Mouse (Mus musculus) myocyte (in vitro differentiated cells): ENCODE results near the gene Ephb3. TPM values are rescaled to one million over a fixed set of nuclear protein-coding genes. Genes with fewer than 3 reads are reported as not detected.
A peak's percentile ranks its signal among the peaks of the same experiment; 100 is the strongest.

Source experiments
- H3K27me3 ChIP-seq: one replicate; pipeline ENCODE4 v1.6.1; 2011; ENCODE audit not compliant: control insufficient read depth, insufficient read depth, insufficient read length
- H3K36me3 ChIP-seq: one replicate; pipeline ENCODE4 v1.6.1; 2011; ENCODE audit not compliant: control insufficient read depth, insufficient read depth
- H3K4me2 ChIP-seq: one replicate; pipeline ENCODE4 v1.6.1; 2011; ENCODE audit warnings: low read depth, control low read depth
- H3K4me3 ChIP-seq: one replicate; pipeline ENCODE4 v1.5.1; 2011; ENCODE audit warnings: mild to moderate bottlenecking, control low read depth, moderate library complexity
- H3K79me2 ChIP-seq: one replicate; pipeline ENCODE4 v1.6.1; 2011; ENCODE audit not compliant: control insufficient read depth, insufficient read depth
- H3ac ChIP-seq: one replicate; pipeline ENCODE4 v1.6.1; 2011; ENCODE audit not compliant: control insufficient read depth, insufficient read length
- CEBPB ChIP-seq: IDR thresholded peaks from 2 replicates; pipeline ENCODE4 v1.6.1; 2011; ENCODE audit warnings: mild to moderate bottlenecking, moderate library complexity; ENCODE audit not compliant: poor library complexity, insufficient read depth, severe bottlenecking
- E2F4 ChIP-seq: IDR thresholded peaks from one replicate; pipeline ENCODE4 v1.6.1; 2011; ENCODE audit warnings: mild to moderate bottlenecking, control low read depth, moderate library complexity; ENCODE audit not compliant: insufficient read depth
- MAX ChIP-seq: IDR thresholded peaks from one replicate; pipeline ENCODE4 v1.6.1; 2011; ENCODE audit warnings: low read depth, mild to moderate bottlenecking, control low read depth
- MYOD1 ChIP-seq, 3 experiments: IDR thresholded peaks; one replicate each; pipeline ENCODE4 v1.6.1; 2011; ENCODE audit warnings: control low read depth in 2 of 3, low read depth in 2 of 3, mild to moderate bottlenecking in 2 of 3, moderate library complexity in 1 of 3; ENCODE audit not compliant: insufficient read length in 2 of 3, control insufficient read depth in 1 of 3
- MYOG ChIP-seq, 3 experiments: IDR thresholded peaks; one replicate each; pipeline ENCODE4 v1.6.1; 2011; ENCODE audit warnings: control low read depth in 2 of 3, low read depth in 2 of 3, mild to moderate bottlenecking in 2 of 3; ENCODE audit not compliant: insufficient read length in 2 of 3, control insufficient read depth in 1 of 3, insufficient read depth in 1 of 3
- POLR2A ChIP-seq: IDR thresholded peaks from one replicate; pipeline ENCODE4 v1.6.1; 2011; ENCODE audit warnings: low read depth, mild to moderate bottlenecking, control low read depth, moderate library complexity; ENCODE audit not compliant: insufficient read length
- POLR2AphosphoS2 ChIP-seq: IDR thresholded peaks from one replicate; pipeline ENCODE4 v1.6.1; 2011; ENCODE audit warnings: low read depth, control low read depth; ENCODE audit not compliant: insufficient read length
- REST ChIP-seq: IDR thresholded peaks from one replicate; pipeline ENCODE4 v1.6.1; 2011; ENCODE audit warnings: mild to moderate bottlenecking, control low read depth, moderate library complexity; ENCODE audit not compliant: insufficient read depth, insufficient read length
- SRF ChIP-seq: IDR thresholded peaks from one replicate; pipeline ENCODE4 v1.6.1; 2011; ENCODE audit warnings: low read depth; ENCODE audit not compliant: control insufficient read depth, insufficient read length
- TCF12 ChIP-seq: IDR thresholded peaks from one replicate; pipeline ENCODE4 v1.6.1; 2011; ENCODE audit warnings: mild to moderate bottlenecking, control low read depth; ENCODE audit not compliant: poor library complexity, insufficient read depth, severe bottlenecking
- TCF3 ChIP-seq: IDR thresholded peaks from one replicate; pipeline ENCODE4 v1.6.1; 2011; ENCODE audit warnings: low read depth, control low read depth; ENCODE audit not compliant: insufficient read length
- USF1 ChIP-seq: IDR thresholded peaks from one replicate; pipeline ENCODE4 v1.6.1; 2011; ENCODE audit warnings: low read depth, mild to moderate bottlenecking, control low read depth, moderate library complexity
- polyA plus RNA-seq: library from polyadenylated mRNA; unstranded; fragments of >200 nt; fragmentation: generic; extraction: Trizol; gene quantifications from one replicate; pipeline ENCODE4 v1.2.1, GENCODE M21; 2012; ENCODE audit warnings: missing spikeins

Gene Ephb3
- polyA plus RNA-seq, 1 experiment: 30.6 TPM

- H3K4me3 ChIP-seq: no peak overlapping the region
- no peaks in the 10 kb centered on the region for H3K79me2 ChIP-seq
- no peak overlapping the region for H3ac ChIP-seq
- TF ChIP-seq USF1 (peak; percentile 56), E2F4 (no peak), REST (no peak), CEBPB (no peak), POLR2A (no peak), SRF (no peak), TCF3 (no peak), TCF12 (no peak), MAX (no peak), MYOD1 (IDR thresholded peaks at IDR 0.05; ENCODE audit: control insufficient read depth in 1 of 3, insufficient read length in 2 of 3, low read depth in 2 of 3) (peak in 1 of 3 experiments; percentile 39), MYOG (IDR thresholded peaks at IDR 0.05; ENCODE audit: control insufficient read depth in 1 of 3, insufficient read depth in 1 of 3, insufficient read length in 2 of 3, low read depth in 2 of 3) (peak in 1 of 3 experiments; percentile 29), POLR2AphosphoS2 (no peak)
- no peaks in the 10 kb centered on the region for H3K36me3 ChIP-seq
- peak overlapping the region; percentile 66 for H3K4me2 ChIP-seq
- H3K27me3 ChIP-seq: no peaks in the 10 kb centered on the region
These were observed 51.2 kb downstream of the Ephb3 start for GRCm38 (mm10) chr16:21255574-21256304.

- Histone ChIP-seq H3K27me3 (no peaks in the 10 kb centered on the region), H3ac (no peak overlapping the region), H3K4me2 (peak overlapping the region; percentile 66), H3K4me3 (no peak overlapping the region), H3K36me3 (no peaks in the 10 kb centered on the region), H3K79me2 (no peaks in the 10 kb centered on the region)
- TF ChIP-seq E2F4: no peak
- no peak for TF ChIP-seq TCF3
- no peak for TF ChIP-seq CEBPB
- no peak for TF ChIP-seq SRF
- no peak for TF ChIP-seq MAX
- no peak for TF ChIP-seq MYOG (IDR thresholded peaks at IDR 0.05; ENCODE audit: control insufficient read depth in 1 of 3, insufficient read depth in 1 of 3, insufficient read length in 2 of 3, low read depth in 2 of 3)
- TF ChIP-seq USF1: no peak
- TF ChIP-seq MYOD1 (IDR thresholded peaks at IDR 0.05; ENCODE audit: control insufficient read depth in 1 of 3, insufficient read length in 2 of 3, low read depth in 2 of 3): no peak
- TF ChIP-seq TCF12: no peak
- no peak for TF ChIP-seq POLR2AphosphoS2
- no peak for TF ChIP-seq REST
- no peak for TF ChIP-seq POLR2A
These were observed 52.2 kb downstream of the Ephb3 start for GRCm38 (mm10) chr16:21256514-21257305.

- Histone ChIP-seq H3K79me2 (no peaks in the 10 kb centered on the region), H3ac (no peak overlapping the region), H3K4me3 (no peak overlapping the region), H3K36me3 (no peaks in the 10 kb centered on the region), H3K27me3 (no peaks in the 10 kb centered on the region), H3K4me2 (no peak overlapping the region)
- no peak for TF ChIP-seq POLR2A
- no peak for TF ChIP-seq USF1
- no peak for TF ChIP-seq MAX
- no peak for TF ChIP-seq SRF
- no peak for TF ChIP-seq REST
- no peak for TF ChIP-seq POLR2AphosphoS2
- no peak for TF ChIP-seq MYOG (IDR thresholded peaks at IDR 0.05; ENCODE audit: control insufficient read depth in 1 of 3, insufficient read depth in 1 of 3, insufficient read length in 2 of 3, low read depth in 2 of 3)
- TF ChIP-seq TCF3: no peak
- TF ChIP-seq TCF12: no peak
- TF ChIP-seq CEBPB: no peak
- TF ChIP-seq MYOD1 (IDR thresholded peaks at IDR 0.05; ENCODE audit: control insufficient read depth in 1 of 3, insufficient read length in 2 of 3, low read depth in 2 of 3): no peak
- no peak for TF ChIP-seq E2F4
These were observed 60.9 kb downstream of the Ephb3 start for GRCm38 (mm10) chr16:21265417-21265816.

GRCm38 (mm10) chr16:21269775-21270174 is 65.2 kb downstream of the Ephb3 start:
- Histone ChIP-seq H3K4me2 (no peak overlapping the region), H3K36me3 (no peaks in the 10 kb centered on the region), H3K79me2 (no peaks in the 10 kb centered on the region), H3ac (no peak overlapping the region), H3K27me3 (no peaks in the 10 kb centered on the region), H3K4me3 (no peak overlapping the region)
- TF ChIP-seq USF1 (no peak), MYOG (IDR thresholded peaks at IDR 0.05; ENCODE audit: control insufficient read depth in 1 of 3, insufficient read depth in 1 of 3, insufficient read length in 2 of 3, low read depth in 2 of 3) (no peak)
